Mouse (Mus musculus) ovary, postnatal 14 days (tissue): Measurements from ENCODE around the gene Rnasek.
A peak's percentile ranks its signal among the peaks of the same experiment; 100 is the strongest.

Experiments used
- DNase-seq: peaks from one replicate; pipeline ENCODE4 v3.0.0; 2022; ENCODE audit warnings: low spot score

The Rnasek gene

DNA sequence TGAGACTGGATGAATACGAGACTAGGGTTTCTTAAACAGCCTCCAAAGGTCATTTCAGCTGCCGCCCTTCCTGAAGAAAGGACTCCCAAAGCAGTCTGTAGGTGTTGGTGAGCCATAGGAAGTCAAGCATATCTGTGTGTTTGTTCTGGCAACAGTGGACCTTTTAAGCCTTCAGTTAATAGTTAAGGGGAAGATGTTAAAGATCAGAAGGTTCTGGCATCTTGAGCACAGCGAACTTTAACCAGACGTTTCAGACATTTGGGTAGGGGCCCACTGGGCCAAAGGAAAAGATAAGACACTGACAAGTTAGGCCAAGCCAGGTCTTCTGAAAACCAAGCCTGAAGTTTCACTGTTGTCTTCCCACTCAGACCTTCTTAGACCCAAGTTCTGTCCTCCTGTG is 21.6 kb downstream of the Rnasek start:
- no peak for DNase-seq

DNA sequence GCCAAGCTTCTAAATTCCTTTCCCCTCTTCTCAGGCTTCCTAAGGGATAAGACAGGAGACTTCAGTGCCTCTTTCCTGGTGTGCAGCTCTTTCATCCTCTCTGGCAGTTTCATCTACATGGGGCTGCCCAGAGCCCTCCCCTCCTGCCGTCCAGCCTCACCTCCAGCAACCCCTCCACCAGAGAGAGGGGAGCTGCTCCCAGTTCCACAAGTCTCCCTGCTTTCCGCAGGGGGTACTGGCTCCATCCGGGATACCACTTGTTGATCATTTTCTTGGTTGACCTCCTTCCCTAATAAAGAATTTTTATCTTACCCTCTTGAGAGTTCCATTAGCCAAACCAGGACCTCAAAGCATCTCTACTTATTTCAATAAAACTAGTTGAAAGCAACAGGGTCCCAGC is 23.5 kb downstream of the Rnasek start:
- DNase-seq: no peak

DNA sequence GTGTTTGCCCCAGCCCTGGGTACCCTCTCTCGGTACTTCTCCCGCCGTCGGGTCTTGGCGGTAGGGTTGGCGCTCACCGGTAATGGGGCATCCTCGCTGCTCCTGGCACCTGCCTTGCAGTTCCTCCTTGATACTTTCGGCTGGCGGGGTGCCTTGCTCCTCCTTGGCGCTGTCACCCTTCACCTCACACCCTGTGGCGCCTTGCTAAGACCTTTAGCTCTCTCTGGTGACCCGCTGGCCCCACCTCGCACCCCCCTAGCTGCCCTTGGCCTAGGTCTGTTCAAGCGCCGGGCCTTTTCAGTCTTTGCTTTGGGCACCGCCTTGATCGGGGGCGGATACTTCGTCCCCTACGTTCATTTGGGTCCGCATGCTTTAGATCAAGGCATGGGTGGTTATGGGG is 24.3 kb downstream of the Rnasek start:
- no peak for DNase-seq

DNA sequence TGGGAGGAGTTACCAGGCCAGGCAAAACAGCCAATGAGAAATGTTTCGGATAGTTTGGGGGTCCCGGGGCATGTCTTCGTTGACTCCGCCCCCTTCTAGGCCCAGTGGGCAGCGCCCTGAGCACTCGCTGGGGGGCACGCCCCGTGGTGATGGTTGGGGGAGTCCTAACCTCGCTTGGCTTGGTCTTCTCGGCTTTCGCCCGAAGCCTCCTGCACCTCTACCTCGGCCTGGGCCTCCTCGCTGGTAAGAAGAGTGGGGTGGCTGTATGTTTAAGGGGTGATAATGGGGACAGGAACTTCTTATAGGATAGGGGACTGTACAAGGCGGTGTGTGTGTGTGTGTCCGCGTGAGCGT is 24.8 kb downstream of the Rnasek start:
- no peak for DNase-seq

- DNase-seq: no peak
These were observed 25.3 kb downstream of the Rnasek start for GRCm38 (mm10) chr11:70214191-70214855.

GRCm38 (mm10) chr11:70213736-70214135 is 25.9 kb downstream of the Rnasek start:
- DNase-seq: no peak

DNA sequence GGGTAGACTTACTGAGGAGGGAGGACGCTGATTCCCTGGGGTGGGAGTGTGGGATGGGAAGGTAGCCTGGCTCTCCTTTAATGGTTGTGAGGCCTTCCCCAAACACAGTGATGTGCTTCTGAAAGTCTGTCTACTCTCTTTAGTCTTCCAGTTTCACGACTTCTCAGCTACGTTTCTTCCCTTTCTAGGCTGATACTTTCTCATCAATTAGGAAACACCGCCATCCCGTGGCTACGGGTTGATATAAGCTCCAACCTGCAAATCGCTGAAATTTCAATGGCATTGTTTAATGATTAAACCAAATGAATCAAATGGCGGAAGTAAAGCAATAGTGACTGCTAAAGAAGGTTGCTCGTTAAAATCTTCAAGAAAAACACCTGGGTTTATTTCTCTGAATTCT is 26.7 kb downstream of the Rnasek start:
- DNase-seq: no peak

DNA sequence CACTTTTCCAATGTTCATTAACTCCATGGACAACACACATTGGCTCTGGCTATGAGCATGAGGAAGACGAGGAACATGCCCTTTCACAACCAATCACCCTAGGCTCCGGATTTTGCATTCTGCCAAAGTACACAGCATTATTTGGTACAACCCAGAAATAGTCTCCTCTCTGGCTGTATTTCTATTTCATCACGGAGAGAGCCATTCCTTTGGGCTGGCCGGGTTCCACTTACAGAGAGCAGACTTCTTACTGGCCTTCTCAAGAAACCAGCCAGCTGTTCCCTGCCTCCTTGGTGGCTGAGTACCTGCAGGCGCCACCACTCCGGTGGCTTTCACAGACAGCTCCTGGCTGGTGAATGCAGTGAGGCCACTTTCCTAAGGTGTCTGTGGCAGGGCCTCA is 27.2 kb downstream of the Rnasek start, which contains the start of gene Slc16a11:
TSS of gene Slc16a11 (plus strand) at position 330 of the 400 bp plus-strand sequence.
- DNase-seq: no peak

DNA sequence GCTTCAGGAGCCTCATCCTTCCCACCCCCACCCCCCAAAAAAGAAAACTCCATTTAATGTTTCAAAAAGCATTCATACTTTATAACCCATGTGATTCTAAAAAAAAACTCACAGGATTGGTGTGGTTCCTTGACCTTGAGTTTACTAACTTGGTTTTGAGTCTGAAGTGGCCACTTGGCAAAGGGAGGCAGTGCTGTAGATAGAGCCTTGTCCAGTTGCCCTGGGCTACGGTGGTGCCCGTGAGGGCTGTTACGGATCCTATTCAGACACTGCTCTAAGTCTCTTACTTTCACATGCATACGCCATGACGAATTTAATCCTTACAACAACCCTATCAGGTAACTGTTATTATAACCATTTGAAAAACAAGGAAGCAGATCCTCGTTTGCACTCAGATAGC is 27.7 kb downstream of the Rnasek start:
- DNase-seq: no peak

GRCm38 (mm10) chr11:70210681-70211080 is 29.0 kb downstream of the Rnasek start:
- DNase-seq: no peak

DNA sequence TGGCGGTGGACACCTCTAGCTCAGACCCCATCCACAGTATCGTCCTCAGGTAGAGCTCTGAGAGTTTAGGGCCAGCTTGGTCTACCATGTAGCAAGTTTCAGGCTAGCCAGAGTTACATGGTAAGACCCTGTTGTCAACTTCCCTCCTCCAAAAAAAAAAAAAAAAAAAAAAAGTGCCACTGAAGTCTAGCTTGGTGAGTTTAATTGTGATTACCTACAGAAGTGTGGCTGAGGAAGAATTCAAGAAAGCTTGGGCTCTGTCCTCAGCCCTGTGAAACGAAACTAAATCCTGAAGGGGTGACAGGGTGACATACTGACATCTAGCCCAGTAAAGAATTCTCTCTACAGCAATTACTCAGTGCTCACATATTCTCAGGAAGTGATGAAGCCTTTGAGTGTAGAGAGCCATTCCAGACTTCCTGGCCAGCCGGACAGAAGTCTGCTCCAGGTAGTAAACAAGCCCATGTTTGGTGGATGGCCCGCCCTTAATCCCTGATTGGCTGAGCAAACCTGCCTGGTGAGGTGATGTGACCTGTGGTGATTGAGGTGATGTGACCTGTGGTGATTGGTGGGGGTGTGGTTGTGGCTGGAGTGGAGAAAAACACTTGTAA is 30.8 kb downstream of the Rnasek start:
- DNase-seq: no peak

- no peak for DNase-seq
These were observed 32.4 kb downstream of the Rnasek start for GRCm38 (mm10) chr11:70207283-70207682.

- DNase-seq: no peak
These were observed 32.8 kb downstream of the Rnasek start for GRCm38 (mm10) chr11:70206801-70207200.

DNA sequence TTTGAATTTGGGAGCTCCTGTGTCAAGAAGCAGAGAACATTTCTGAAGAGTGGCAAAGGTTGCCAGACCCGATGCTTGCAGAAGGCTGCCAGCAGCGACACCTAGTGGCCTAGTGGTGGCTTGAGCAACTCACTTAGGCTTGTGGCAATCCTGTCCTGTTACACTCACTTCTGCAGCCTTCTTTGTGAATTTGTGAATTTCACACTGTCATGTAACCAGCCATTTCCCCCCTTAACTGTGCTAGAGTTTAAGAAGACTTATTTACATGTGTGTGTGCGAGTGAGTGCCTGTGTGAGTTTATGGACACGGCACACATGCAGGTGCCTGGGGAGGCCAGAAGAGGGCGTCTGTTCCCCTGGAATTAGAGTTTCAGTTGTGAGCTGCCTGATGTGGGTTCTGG is 38.0 kb downstream of the Rnasek start:
- peak; percentile 84 for DNase-seq

- DNase-seq: no peak
These were observed 39.5 kb downstream of the Rnasek start for GRCm38 (mm10) chr11:70200036-70200608.

- DNase-seq: no peak
These were observed 40.5 kb downstream of the Rnasek start for GRCm38 (mm10) chr11:70199107-70199506.

- DNase-seq: no peak
These were observed 41.3 kb downstream of the Rnasek start for GRCm38 (mm10) chr11:70198332-70198731.

DNA sequence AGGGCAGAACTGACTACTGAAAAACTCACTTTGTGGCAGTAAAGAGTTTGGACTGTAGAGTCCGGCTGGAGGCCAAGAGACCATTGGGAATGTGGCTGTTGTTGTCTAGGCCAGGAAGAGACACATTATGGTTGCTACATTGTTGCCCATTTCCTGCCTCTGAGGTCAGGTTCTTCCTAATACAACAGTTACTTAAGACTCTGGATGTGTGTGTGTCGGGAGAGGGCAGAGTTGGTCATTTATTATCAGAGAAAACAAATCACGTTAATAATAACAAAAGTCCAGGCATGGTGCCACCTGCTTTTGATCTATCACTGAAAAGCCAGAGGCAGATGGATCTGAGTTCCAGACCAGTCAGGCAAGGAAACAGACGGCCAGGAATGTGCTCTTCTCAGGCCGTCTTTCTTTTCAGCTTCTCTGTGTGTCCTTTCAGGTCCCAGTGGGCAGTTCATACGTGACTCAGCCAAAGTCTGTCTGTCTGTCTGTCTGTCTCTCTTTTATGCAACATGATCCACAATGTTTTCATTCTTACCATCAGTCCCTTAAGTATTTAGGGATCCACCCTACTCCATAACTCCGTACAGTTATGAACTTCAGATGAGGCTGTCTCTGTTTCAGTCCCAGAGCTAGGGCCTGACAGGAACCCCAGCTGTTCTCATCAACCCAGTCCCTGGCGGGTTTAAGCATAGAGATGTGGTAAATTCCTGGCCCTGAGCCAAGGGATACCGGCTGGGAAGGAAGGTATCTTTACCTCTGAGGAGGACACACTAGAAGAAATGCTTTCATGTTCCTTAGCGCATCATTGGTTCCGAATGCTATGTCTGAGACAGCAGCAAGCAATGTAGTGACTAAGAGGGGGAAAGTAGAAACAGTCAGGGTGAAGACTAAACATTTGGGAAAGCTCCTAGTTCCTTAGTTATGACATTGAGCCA is 46.0 kb downstream of the Rnasek start:
- no peak for DNase-seq

- DNase-seq: no peak
These were observed 47.5 kb downstream of the Rnasek start for GRCm38 (mm10) chr11:70192157-70192556.

DNA sequence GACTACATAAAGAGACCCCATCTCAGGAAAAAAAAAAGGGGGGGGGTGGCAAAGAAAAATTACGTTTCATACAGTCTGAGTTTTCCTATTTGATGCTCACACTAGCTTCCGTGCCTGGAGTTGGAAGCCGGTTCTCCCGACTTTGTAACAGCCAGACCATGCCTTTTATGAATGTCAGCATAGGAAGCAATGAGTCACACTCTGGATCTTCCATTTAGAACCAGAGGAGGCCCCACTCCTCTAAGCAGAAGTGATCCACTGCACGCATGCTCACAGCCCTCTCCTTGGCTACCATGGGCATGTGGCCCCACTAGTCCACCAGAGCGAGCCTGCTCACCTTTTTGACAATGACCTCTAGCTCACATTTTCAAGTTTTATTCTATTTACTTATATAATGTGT is 48.5 kb downstream of the Rnasek start:
- DNase-seq: no peak

DNA sequence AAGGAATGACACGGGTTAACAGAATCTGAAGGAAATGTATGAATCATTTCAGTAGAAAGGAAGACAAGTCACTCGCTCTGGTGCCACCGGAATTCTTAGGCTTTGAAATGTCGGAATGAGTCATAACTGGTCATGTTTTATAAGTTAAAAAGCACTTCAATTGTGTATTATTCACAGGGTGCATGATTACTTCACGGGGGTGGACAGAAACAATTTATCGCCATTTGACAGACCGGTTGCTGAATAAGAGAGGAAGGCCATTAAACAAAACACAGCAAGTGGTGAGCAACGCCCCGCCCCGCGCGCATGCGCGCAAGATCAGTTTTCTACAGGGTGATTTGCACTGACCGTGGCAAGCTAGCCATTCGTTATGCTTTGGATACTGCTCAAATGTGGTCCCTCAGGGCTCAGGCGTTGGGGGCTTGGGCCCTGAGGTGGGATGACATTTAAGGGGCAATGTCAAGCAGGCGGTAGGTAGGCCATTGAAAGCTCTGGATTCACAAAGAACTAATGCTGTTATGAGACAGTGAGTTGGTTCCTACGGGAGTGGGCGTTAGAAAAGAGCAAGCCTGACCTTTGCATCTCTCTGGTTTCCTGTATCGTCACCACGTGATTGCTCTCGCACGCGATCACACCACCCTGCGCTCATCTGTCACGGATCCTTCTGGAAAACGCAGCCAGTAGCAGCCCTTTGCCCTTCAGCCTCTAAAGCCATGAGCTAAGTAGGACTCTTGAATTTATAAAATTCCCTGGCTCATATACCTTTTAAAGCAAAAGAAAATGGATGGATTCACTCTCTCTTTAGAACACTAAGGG is 50.1 kb downstream of the Rnasek start:
- DNase-seq: no peak
